Mouse (Mus musculus) layer of hippocampus, adult 9-11 months (tissue): Measurements from ENCODE around the gene Lman1l.

Source experiments
- DNase-seq: peaks from one replicate; pipeline ENCODE4 v3.0.0; 2022

Gene Lman1l

DNA sequence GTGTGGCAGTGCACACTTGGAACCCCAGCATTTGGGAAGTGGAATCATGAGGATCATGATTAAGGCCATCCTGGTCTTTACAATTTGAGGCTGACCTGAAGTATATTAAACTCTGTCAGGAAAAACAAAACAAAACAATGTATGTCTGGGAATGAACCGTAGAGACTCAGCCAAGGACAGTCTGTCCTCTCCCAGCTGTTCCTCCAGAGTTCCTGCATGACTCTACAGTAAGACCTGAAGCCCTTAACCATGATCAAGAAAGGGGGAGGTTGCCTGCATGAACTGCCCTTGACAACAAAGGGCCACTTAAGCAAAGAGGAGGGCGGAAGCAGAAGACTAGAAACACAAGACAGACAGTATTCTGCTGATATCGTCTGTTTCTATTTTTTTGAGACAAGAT lies 45.0 kb downstream of the Lman1l start:
- no peak for DNase-seq

DNA sequence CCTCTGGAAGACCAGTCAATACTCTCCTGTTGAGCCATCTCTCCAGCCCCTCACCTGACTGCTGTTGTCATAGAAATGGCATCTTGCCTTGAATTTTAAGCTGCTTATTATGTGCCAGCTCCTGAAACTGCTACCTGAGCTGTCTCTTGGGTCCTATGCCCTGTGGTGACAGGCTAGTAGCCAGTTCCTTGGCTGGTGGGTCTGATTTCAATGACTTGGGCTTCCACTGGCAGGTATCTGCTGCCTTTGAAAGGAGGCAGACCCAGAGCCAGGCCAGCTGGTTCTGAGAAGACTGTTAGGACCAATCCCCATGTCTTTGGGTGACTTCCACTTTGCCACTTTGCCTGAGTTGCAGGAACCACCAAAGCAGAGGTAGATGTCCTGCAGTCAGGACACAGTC lies 46.2 kb downstream of the Lman1l start:
- DNase-seq = no peak

DNA sequence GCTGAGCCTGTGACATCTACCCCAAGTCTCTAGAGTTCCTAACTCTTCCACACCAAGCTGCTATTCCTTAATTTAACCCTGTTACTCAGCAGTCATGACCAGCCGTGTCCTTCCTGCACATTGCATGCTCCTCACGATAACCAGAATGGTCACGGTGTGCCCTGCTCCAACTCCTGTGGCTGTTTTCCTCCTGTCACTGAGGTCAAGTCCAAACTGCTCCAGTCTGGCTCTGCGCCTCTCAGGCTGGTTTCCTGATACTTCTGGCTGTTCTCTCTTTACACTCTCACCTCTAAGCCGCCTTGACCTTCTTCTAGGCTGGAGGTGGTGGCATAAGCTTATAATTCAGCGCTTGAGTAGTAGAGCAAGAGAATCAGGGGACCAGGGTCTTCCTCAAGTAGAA lies 52.1 kb downstream of the Lman1l start:
- no peak for DNase-seq

DNA sequence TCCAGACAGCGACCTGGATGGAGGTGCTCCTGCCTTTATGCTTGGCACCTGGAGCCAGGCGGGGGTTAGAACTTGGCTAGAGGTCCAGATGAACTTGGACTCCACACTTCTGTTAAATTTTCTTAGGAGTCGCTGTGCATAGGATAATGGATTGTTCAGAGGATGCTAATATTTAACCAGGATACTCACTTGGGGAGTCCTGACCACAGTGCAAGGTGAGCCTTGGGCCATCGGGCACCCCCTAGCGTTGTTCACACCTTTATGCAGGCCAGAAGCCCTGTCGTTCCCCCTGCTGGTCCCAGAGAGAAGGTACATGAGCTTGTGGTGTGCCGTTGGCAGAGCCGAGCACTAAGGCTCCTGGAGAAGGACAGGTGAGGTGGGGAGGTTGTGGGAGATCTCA lies 53.7 kb downstream of the Lman1l start:
- DNase-seq = no peak

DNA sequence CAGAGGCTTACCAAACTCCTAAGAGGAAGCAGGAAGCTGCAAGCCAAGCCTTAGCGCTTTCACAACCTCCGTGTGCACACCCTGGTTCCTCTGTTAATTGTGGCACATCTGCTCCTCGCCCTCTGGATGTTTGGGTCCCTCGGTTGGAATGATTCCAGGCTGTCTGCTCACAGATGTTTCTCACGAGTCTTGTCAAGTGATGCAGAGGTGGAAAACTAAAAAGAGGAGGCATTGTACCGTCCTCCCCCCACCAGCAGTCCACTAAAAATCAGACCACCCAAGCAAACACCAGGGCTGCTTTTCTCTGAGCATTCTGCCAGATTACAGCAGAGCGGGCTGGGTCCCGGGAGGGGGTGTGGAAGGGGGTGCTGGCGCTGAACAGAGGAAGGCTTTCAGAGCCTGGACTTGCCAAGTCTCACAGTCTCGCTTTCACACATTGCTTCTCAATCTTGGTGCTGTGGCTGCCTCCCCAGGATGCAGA lies 54.8 kb downstream of the Lman1l start:
- DNase-seq = peak; percentile 82

DNA sequence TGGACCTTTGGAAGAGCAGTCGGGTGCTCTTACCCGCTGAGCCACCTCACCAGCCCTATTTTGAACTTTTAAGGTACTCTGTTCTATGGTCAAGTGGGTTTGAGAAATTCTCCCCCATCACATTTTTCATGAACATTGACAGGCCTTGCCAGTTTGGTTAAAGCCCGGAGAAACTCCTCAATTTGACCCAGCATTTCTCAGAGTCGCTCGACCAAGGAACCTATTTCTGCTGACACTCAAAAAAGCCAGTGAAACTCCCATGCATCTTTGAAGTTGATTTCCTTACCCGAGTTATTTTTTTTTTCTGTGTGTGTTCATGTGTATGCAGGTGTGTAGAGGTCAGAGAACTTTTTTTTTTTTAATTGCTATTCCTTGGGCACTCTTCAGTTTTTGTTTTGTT lies 56.0 kb downstream of the Lman1l start:
- DNase-seq = no peak

DNA sequence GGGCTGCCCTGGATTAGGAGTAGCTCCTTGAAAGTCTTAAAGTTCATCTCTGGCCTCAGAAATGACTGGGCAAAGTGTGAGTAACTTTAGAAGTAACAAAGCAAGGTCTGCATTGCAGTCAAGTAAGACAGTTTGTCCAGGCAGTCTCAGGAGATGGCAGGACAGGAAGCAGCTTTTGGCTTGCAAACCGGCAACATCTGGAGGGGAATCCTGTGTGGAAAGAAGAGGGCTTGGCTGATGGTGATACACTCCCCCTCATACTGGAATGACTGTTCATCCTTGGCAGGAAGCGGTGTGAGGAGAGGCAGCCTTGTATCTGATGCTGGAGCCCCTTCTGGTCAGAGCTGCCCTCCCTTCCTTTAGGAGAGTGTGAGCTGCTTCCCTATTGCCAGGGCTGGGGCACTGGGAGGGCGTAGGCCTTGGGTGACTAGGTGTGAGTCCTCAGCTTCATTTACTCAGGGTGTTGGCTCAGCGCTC lies 57.6 kb downstream of the Lman1l start:
- no peak for DNase-seq

DNA sequence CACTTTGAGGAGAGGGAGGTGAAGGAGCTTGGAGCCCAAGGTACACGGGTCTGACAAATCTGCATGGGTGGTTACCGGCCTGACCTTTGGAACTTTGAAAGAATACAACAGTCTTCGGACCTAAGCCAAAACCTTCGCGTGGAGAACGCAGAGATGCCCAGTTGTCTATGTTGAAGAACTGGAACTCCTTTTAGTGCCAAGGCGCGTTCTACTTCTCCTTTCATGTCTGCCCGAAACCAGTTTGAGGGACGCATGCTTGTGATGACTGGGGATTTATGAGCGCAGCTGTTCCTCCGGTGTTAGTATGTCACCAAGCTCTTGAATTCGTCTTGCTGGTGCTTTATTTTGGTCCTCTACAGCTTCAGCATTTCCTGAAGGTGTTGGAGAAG lies 58.9 kb downstream of the Lman1l start:
- no peak for DNase-seq

DNA sequence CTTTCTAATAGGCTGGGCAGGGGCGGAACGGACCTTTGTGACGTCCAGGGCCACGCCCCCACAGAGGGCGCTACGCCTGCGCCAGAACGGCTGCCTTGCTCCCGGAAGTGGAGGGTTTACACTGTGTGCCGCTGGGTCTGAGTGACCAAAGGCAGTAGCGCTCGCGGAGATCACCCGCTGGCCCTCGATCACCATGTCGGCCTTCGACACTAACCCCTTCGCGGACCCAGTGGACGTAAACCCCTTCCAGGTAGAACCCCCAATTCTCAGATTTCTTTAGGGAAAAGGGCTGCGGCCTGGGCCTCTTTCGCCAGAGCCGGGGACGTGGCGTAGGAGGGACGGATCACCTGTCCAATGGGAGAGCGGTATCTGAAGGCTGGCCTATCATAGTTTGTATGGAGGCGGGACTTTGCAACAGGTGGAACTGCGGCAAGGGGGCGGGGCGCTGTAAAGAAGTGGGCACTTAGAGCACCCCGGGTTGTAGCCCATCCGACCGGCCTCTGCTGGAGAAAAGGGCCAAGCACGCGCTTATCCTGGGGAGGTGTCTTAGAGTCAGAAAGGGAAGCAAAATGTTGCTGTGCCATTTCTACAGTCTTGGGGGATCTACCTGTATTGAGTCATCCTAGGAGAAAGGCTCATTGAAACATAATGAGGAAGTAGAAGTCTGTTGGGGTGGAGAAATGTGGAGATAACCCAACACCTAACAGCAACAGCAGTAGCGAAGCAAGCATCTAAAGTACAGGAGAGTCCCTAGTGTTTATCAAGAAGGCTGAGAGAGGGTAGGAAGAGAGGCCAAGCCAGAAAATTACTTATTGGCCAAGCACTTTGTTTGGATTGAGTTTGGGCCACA lies 59.5 kb downstream of the Lman1l start, which contains the start of gene Scamp2:
Gene Scamp2 (plus strand): TSS at position 83 of the 850 bp plus-strand sequence.
- DNase-seq = peak; percentile 94

DNA sequence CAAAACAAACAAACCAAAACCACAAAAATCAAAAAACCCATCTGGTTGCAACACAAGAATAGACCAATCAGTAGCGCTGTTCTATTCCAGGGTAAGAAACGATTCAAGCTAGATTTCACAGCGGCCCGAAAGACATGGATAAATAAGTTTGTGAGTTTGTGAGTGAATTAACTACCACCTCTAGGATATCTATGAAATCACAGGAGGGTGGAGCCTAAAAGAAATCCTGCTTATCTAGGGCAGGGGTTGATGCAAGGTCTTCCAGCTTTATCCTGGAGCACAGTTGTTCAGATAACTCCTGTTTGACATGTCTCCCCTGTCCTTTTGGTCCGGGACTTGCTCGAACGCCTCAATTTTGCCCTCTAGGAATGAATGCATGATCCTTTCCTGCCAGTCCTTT lies 60.3 kb downstream of the Lman1l start:
- DNase-seq = no peak

DNA sequence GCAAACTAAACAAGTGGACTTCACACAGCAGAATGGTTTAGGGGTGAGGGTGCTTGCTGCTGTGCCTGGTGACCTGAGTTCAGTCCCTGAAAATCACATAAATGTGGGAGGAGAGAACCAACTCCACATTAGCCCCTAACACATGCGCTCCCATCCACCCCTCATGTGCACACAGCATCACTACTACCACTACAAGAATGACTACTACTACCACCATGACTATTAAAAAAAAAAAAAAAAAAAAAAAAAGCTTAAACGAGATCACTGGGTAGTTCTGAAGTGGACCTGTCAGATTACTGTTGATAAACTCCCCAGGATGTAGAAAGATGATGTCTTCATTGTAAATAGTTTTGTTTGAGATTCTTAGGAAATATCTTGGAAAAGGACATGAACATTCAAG lies 61.0 kb downstream of the Lman1l start:
- DNase-seq = no peak

DNA sequence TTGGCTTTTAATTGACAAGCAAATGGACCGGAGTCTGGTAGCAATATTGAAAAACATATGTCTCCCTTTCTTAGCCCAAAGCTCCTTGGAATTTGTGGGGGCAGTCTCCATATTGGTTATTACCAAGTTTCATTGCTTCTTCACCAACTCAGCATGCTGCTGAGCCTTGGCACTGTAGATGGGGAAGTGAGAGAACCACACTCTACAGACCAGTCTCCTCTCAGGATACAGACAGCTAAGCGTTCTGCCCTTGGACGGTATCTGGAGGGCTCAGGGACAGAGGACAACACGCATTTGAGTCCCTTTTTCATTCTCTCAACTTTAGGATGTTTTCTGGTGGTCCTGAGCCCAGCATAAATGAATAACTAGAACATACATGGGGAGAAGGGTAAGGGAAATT lies 61.9 kb downstream of the Lman1l start:
- no peak for DNase-seq

DNA sequence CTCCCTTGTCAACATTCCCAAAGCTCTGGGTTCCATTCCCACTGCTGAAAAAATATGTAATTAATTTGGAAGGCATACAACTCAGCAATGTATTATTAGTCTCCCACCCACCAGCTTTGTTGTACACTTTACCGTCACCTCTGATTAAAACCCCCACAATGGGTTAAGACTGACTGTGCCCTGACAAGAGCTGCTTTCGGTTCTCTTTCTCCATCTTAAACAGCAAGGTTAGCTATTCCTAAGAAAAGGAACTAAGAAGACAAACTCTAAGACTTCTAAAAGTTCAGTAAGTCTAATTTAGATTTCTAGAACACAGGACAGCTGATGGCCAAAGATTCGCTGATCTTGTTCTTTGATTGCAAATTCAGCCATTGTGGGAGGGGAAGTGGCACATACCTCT lies 63.4 kb downstream of the Lman1l start:
- no peak for DNase-seq
